Mouse (Mus musculus): ENCODE data around the gene Phactr4. TPM values are rescaled to one million over a fixed set of nuclear protein-coding genes. Genes with fewer than 3 reads are reported as not detected.

The Phactr4 gene
- polyA plus RNA-seq, 1 experiment from 2014 or later: 23.3 TPM

DNA sequence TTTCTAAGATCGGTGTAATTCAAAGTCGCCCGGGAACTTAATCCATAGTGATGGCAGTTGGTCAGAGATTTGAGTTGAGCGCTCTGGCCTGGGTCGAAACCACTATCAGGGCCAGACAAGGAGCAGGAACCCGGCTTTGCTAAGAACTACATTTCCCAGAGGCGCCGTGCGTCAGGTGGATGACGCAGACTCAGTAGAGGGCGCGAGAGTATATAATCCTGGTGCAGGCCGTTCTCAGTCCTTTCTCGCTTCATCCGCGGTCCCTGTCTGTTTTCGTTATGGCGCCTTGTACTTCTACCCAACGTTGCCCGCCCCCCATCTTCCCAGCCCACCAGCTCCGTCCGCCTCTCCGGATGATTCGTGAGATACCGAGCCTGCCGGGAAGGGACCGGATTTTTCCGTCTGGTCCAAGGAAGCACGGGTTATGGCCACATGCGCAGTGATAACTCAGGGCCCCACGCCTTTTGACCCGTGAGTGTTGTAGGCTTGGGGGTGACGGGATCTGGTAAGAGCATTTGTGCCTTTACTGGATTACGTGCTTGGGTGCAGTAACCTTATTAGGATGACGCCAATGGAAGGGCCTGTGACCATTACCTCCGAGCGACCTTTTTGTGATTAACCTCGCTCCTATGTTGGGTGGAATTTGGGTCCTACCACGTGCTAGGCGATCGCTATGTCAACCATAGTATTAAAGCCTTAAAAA is 113.7 kb downstream of the Phactr4 start:
- Histone ChIP-seq H3K36me3 (ENCODE audit: insufficient read depth) (peaks cover 41% of the 10 kb centered on the region), H3K27ac (ENCODE audit: low read depth) (peak overlapping the region; percentile 93), H3K4me3 (ENCODE audit: low read depth, low read length) (peak overlapping the region; percentile 73), H3K9ac (peak overlapping the region; percentile 92), H3K27me3 (ENCODE audit: insufficient read depth, low read length) (no peaks in the 10 kb centered on the region), H3K4me2 (peak overlapping the region; percentile 83), H3K4me1 (ENCODE audit: insufficient read depth) (no peaks in the 10 kb centered on the region), H3K9me3 (ENCODE audit: low read depth, low read length) (no peaks in the 10 kb centered on the region)
- TF ChIP-seq CTCF (IDR thresholded peaks at IDR 0.05; ENCODE audit: low read depth): no peak
- DNase-seq (peak; percentile 97), ATAC-seq (ENCODE audit: insufficient read depth) (peak; percentile 93)
- WGBS: under 1% methylated on average over 41 of the region's 41 CpGs

DNA sequence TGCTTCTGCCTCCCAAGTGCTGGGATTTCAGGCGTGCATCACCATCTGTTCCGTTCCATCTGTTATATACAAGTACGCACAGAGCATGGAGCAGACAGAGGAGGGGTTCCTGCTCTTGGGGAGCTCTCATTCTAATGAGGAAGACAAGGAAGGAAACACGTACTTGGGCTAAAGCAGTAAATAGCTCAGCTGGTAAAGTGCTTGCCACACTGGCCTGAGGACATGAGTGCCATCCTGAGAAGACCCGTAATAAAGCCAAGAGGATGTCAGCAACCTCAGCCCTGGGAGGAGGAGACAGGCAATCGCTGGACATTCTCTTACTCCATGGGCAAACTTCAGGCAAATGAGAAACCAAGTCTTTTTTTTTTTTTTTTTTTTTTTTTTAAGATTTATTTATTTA is 116.3 kb downstream of the Phactr4 start:
- DNase-seq (no peak), ATAC-seq (ENCODE audit: insufficient read depth) (no peak)
- 68% methylated on average over 6 of the region's 6 CpGs for WGBS
- no peak overlapping the region for H3K27ac ChIP-seq (ENCODE audit: low read depth)
- H3K4me2 ChIP-seq: no peak overlapping the region
- H3K4me3 ChIP-seq (ENCODE audit: low read depth, low read length): no peak overlapping the region
- no peak overlapping the region for H3K9ac ChIP-seq
- no peak for TF ChIP-seq CTCF (IDR thresholded peaks at IDR 0.05; ENCODE audit: low read depth)
- no peaks in the 10 kb centered on the region for H3K9me3 ChIP-seq (ENCODE audit: low read depth, low read length)
- H3K27me3 ChIP-seq (ENCODE audit: insufficient read depth, low read length): no peaks in the 10 kb centered on the region
- H3K4me1 ChIP-seq (ENCODE audit: insufficient read depth): peaks cover 5% of the 10 kb centered on the region; the same call in 1 of the 2 replicates
- H3K36me3 ChIP-seq (ENCODE audit: insufficient read depth): peaks cover 18% of the 10 kb centered on the region

Small RNA genes within 50 kb of the gene (microRNA-seq; reads per million reads assigned to microRNA genes)
- not detected for gene Gm25707 (ENCODE audit: borderline number of aligned reads)

Other genes starting within 250 kb of the Phactr4 start
- gene Ythdf2, start 210.2 kb downstream of the Phactr4 start, polyA plus RNA-seq (2014; fragmentation: Nextera tagmentation; extraction: Ambion mirVana): 121 and 132 TPM in 2 replicates
- gene Gmeb1, start 160.9 kb downstream of the Phactr4 start, polyA plus RNA-seq (2014; fragmentation: Nextera tagmentation; extraction: Ambion mirVana): 33.1 and 39.5 TPM in 2 replicates
- 48.7 and 49.1 TPM in 2 replicates for gene Taf12, start 148.1 kb downstream of the Phactr4 start, polyA plus RNA-seq (2014; fragmentation: Nextera tagmentation; extraction: Ambion mirVana)
- 1.2 and 1.9 TPM in 2 replicates for gene Rab42, start 119.1 kb downstream of the Phactr4 start, polyA plus RNA-seq (2014; fragmentation: Nextera tagmentation; extraction: Ambion mirVana)
- gene Trnau1ap, start 93.0 kb downstream of the Phactr4 start, polyA plus RNA-seq (2014; fragmentation: Nextera tagmentation; extraction: Ambion mirVana): 69.9 and 71.8 TPM in 2 replicates
- gene Rcc1, start 68.9 kb downstream of the Phactr4 start, polyA plus RNA-seq (2014; fragmentation: Nextera tagmentation; extraction: Ambion mirVana): 67.5 and 77.0 TPM in 2 replicates
- gene Med18, start 41.4 kb upstream of the Phactr4 start, polyA plus RNA-seq (2014; fragmentation: Nextera tagmentation; extraction: Ambion mirVana): 20.0 and 20.1 TPM in 2 replicates
- 7.8 and 8.6 TPM in 2 replicates for gene Sesn2, start 88.0 kb upstream of the Phactr4 start, polyA plus RNA-seq (2014; fragmentation: Nextera tagmentation; extraction: Ambion mirVana)
- gene Atpif1, start 111.2 kb upstream of the Phactr4 start, polyA plus RNA-seq (2014; fragmentation: Nextera tagmentation; extraction: Ambion mirVana): 1,179 and 1,189 TPM in 2 replicates
- 191 TPM in 2 replicates for gene Dnajc8, start 113.1 kb upstream of the Phactr4 start, polyA plus RNA-seq (2014; fragmentation: Nextera tagmentation; extraction: Ambion mirVana)
- gene Ptafr, start 141.6 kb upstream of the Phactr4 start, polyA plus RNA-seq (2014; fragmentation: Nextera tagmentation; extraction: Ambion mirVana): 0.83 and 1.1 TPM in 2 replicates
- 29.5 and 31.6 TPM in 2 replicates for gene Eya3, start 216.5 kb upstream of the Phactr4 start, polyA plus RNA-seq (2014; fragmentation: Nextera tagmentation; extraction: Ambion mirVana)